Mouse (Mus musculus): ENCODE data around the gene Mea1.
A peak's percentile ranks its signal among the peaks of the same experiment; 100 is the strongest.

Gene Mea1

GRCm38 (mm10) chr17:46706375-46707089 is 27.9 kb downstream of the Mea1 start:
- no peak for DNase-seq

GRCm38 (mm10) chr17:46710959-46711597 is 32.5 kb downstream of the Mea1 start, which contains the start of gene Pex6:
Gene Pex6, plus strand, starts transcription at chr17:46711463.
- peak; percentile 96 for DNase-seq

- peak; percentile 65 for DNase-seq
Measured at GRCm38 (mm10) chr17:46711612-46712271, 33.1 kb downstream of the Mea1 start.

- no peak for DNase-seq
Measured at GRCm38 (mm10) chr17:46712442-46712841, 33.8 kb downstream of the Mea1 start.

GRCm38 (mm10) chr17:46713849-46714248 is 35.3 kb downstream of the Mea1 start:
- DNase-seq = no peak

- no peak for DNase-seq
Measured at GRCm38 (mm10) chr17:46714756-46715481, 36.3 kb downstream of the Mea1 start.

- DNase-seq = no peak
Measured at GRCm38 (mm10) chr17:46721077-46721476, 42.5 kb downstream of the Mea1 start.

GRCm38 (mm10) chr17:46724477-46725084 is 46.0 kb downstream of the Mea1 start:
- no peak for DNase-seq

- no peak for DNase-seq
Measured at GRCm38 (mm10) chr17:46725273-46725672, 46.7 kb downstream of the Mea1 start.

GRCm38 (mm10) chr17:46725731-46726645 is 47.4 kb downstream of the Mea1 start:
- DNase-seq = no peak

GRCm38 (mm10) chr17:46727271-46727670 is 48.7 kb downstream of the Mea1 start:
- DNase-seq = no peak

GRCm38 (mm10) chr17:46728021-46728420 is 49.4 kb downstream of the Mea1 start:
- no peak for DNase-seq

GRCm38 (mm10) chr17:46728496-46728895 is 49.9 kb downstream of the Mea1 start:
- DNase-seq = no peak

GRCm38 (mm10) chr17:46728904-46729318 is 50.3 kb downstream of the Mea1 start, which contains the start of gene Gnmt:
Gene Gnmt, minus strand, starts transcription at chr17:46729168.
- peak; percentile 89 for DNase-seq

Data from kidney, postnatal 14 days (tissue).